ENCODE assay signal across 9 mouse cellular contexts in the genomic region with DNA sequence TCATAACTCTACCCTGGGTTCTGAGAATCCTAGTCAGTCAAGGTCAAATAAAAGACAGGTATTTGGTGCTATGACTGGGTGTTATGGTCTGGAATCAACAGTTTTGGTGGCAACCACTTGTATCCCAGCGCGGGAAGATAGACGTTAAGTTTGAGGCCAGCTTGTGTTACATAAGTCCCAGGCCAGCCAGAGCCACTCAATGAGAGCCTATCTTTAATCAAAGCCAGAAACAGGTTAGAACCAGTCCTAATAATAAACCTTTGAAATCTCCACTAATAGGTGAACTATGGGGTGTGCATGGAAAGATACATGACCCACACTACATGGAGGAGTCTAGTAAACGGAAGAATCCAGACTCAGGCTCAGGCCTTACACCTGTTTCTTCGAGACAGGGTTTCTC. TPM values are rescaled to one million over a fixed set of nuclear protein-coding genes. Genes with fewer than 3 reads are reported as not detected.
DNase-seq lines count a peak whose midpoint lies in the region; ATAC-seq lines count a peak whose summit lies in the region.
"Had no signal": no experiment of that assay in that cellular context is flagged by ENCODE, and none has a peak within 500 bp of the region (broad histone marks: within the 10 kb centered on the region; RNA-seq: fewer than 3 reads in every experiment).

No protein-coding gene starts in this region.

- H3K27ac ChIP-seq in kidney, embryonic 16.5 days (ENCODE audit: low read length) = peak overlapping the region; percentile 56; the same call in 1 of the 2 replicates
- no peak overlapping the region for H3K27ac ChIP-seq in embryonic facial prominence, embryonic 14.5 days (replicated peaks; ENCODE audit: low read depth, low read length)
- no peak overlapping the region for H3K27ac ChIP-seq in intestine, embryonic 14.5 days (ENCODE audit: low read depth)
- H3K27ac ChIP-seq in midbrain, embryonic 16.5 days (ENCODE audit: low read length) = no peak overlapping the region

- no peak for DNase-seq in kidney, adult 9 months
- DNase-seq in embryonic facial prominence, embryonic 14.5 days (ENCODE audit: low spot score) = no peak
- no peak for DNase-seq in intestine, embryonic 14.5 days (ENCODE audit: low spot score)
- no peak for DNase-seq in adrenal gland, postnatal 25 days
- no peak for DNase-seq in adrenal gland, postnatal 36 days
- no peak for DNase-seq in gastrocnemius, postnatal 14 days

- H3K36me3 ChIP-seq in kidney, embryonic 16.5 days (ENCODE audit: insufficient read depth, low read length) = 0 out of 2 replicates have a peak, but pooled peaks cover 14% of the 10 kb centered on the region
- H3K36me3 ChIP-seq in embryonic facial prominence, embryonic 14.5 days (ENCODE audit: control insufficient read depth, insufficient read depth, low read length) = peaks cover 23% of the 10 kb centered on the region
- H3K36me3 ChIP-seq in intestine, embryonic 14.5 days (ENCODE audit: control insufficient read depth, insufficient read depth, low read length) = peaks cover 27% of the 10 kb centered on the region
- H3K36me3 ChIP-seq in midbrain, embryonic 16.5 days (ENCODE audit: control insufficient read depth, insufficient read depth, low read length) = peaks cover 4% of the 10 kb centered on the region; the same call in 1 of the 2 replicates

- H3K4me2 ChIP-seq in kidney, embryonic 16.5 days (replicated peaks; ENCODE audit: low read depth, low read length) = peak overlapping the region; percentile 64
- H3K4me2 ChIP-seq in embryonic facial prominence, embryonic 14.5 days (ENCODE audit: low read depth, low read length) = peak overlapping the region; percentile 63
- peak overlapping the region; percentile 60 for H3K4me2 ChIP-seq in intestine, embryonic 14.5 days (ENCODE audit: low read length)
- H3K4me2 ChIP-seq in midbrain, embryonic 16.5 days (ENCODE audit: low read length) = peak overlapping the region; percentile 80

- H3K4me3 ChIP-seq in kidney, embryonic 16.5 days (ENCODE audit: low read length) = peak overlapping the region; percentile 42
- H3K4me3 ChIP-seq in embryonic facial prominence, embryonic 14.5 days (ENCODE audit: low read depth, low read length) = peak overlapping the region; percentile 29; the same call in 1 of the 2 replicates
- no peak overlapping the region for H3K4me3 ChIP-seq in intestine, embryonic 14.5 days (ENCODE audit: low read depth, low read length)
- H3K4me3 ChIP-seq in midbrain, embryonic 16.5 days (ENCODE audit: low read depth, low read length) = peak overlapping the region; percentile 40

- H3K9me3 ChIP-seq in kidney, embryonic 16.5 days (ENCODE audit: low read length) = no peaks in the 10 kb centered on the region
- no peaks in the 10 kb centered on the region for H3K9me3 ChIP-seq in embryonic facial prominence, embryonic 14.5 days (ENCODE audit: control insufficient read depth, low read length)
- H3K9me3 ChIP-seq in intestine, embryonic 14.5 days (ENCODE audit: control insufficient read depth, low read length) = no peaks in the 10 kb centered on the region
- H3K9me3 ChIP-seq in midbrain, embryonic 16.5 days (replicated peaks; ENCODE audit: control insufficient read depth, low read length, poor library complexity, severe bottlenecking) = no peaks in the 10 kb centered on the region

- H3K27me3 ChIP-seq in kidney, embryonic 16.5 days (ENCODE audit: insufficient read depth, low read length) = no peaks in the 10 kb centered on the region
- H3K27me3 ChIP-seq in embryonic facial prominence, embryonic 14.5 days (replicated peaks; ENCODE audit: control insufficient read depth, insufficient read depth, low read length) = no peaks in the 10 kb centered on the region
- H3K27me3 ChIP-seq in intestine, embryonic 14.5 days (replicated peaks; ENCODE audit: control insufficient read depth, insufficient read depth, low read length) = no peaks in the 10 kb centered on the region
- H3K27me3 ChIP-seq in midbrain, embryonic 16.5 days (ENCODE audit: control insufficient read depth, insufficient read depth, low read depth, low read length) = no peaks in the 10 kb centered on the region
- H3K27me3 ChIP-seq: Patski had no signal

- intact Hi-C loops in gastrocnemius, postnatal 14 days (cut with DNase I; ENCODE audit: low total_unique reads) = no loop called here

- H3K4me1 ChIP-seq in kidney, embryonic 16.5 days (ENCODE audit: insufficient read depth, low read length) = peaks cover 5% of the 10 kb centered on the region
- H3K4me1 ChIP-seq in embryonic facial prominence, embryonic 14.5 days (ENCODE audit: control insufficient read depth, insufficient read depth, low read length) = no peaks in the 10 kb centered on the region
- H3K4me1 ChIP-seq in intestine, embryonic 14.5 days (replicated peaks; ENCODE audit: control insufficient read depth, insufficient read depth, low read length) = no peaks in the 10 kb centered on the region; the same call in 1 of the 2 replicates
- H3K4me1 ChIP-seq in midbrain, embryonic 16.5 days (ENCODE audit: control insufficient read depth, insufficient read depth, low read length) = peaks cover 3% of the 10 kb centered on the region; the same call in 1 of the 2 replicates

- H3K9ac ChIP-seq in kidney, embryonic 16.5 days (replicated peaks; ENCODE audit: low read length) = peak overlapping the region; percentile 23; the same call in 1 of the 2 replicates
- no peak overlapping the region for H3K9ac ChIP-seq in embryonic facial prominence, embryonic 14.5 days (ENCODE audit: low read depth, low read length)
- no peak overlapping the region for H3K9ac ChIP-seq in intestine, embryonic 14.5 days (ENCODE audit: low read length)
- H3K9ac ChIP-seq in midbrain, embryonic 16.5 days (ENCODE audit: low read depth, low read length) = peak overlapping the region; percentile 51; the same call in 1 of the 2 replicates

- ATAC-seq in kidney, embryonic 16.5 days (ENCODE audit: low FRiP score, low TSS enrichment) = peak; percentile 65
- ATAC-seq in embryonic facial prominence, embryonic 14.5 days (ENCODE audit: low read depth) = no peak
- ATAC-seq in intestine, embryonic 14.5 days (replicated peaks; ENCODE audit: low FRiP score, low TSS enrichment, low read depth) = no peak
- peak; percentile 27; the same call in 1 of the 2 replicates for ATAC-seq in midbrain, embryonic 16.5 days
- ATAC-seq: Patski had no signal

- WGBS in kidney, embryonic 16.5 days = 59% methylated on average over 5 of the region's 5 CpGs
- WGBS in embryonic facial prominence, embryonic 14.5 days = 65% methylated on average over 5 of the region's 5 CpGs
- WGBS in intestine, embryonic 14.5 days = 65% methylated on average over 5 of the region's 5 CpGs
- 76% methylated on average over 5 of the region's 5 CpGs for WGBS in midbrain, embryonic 16.5 days

RNA-seq across cellular contexts. Expression of gene Efcab12, which starts 0.5 kb away (rescaled TPM):
- polyA plus RNA-seq in kidney, embryonic 16.5 days (2015; fragmentation: Nextera tagmentation; extraction: Ambion mirVana) = 2.3 and 2.8 TPM in 2 replicates
- 0.79 and 0.89 TPM in 2 replicates for polyA plus RNA-seq in embryonic facial prominence, embryonic 14.5 days (2014; fragmentation: Nextera tagmentation; extraction: Ambion mirVana)
- polyA plus RNA-seq in intestine, embryonic 14.5 days (2014; fragmentation: Nextera tagmentation; extraction: Ambion mirVana) = 0.67 and 0.69 TPM in 2 replicates
- polyA plus RNA-seq in midbrain, embryonic 16.5 days (2015; fragmentation: Nextera tagmentation; extraction: Ambion mirVana) = 3.1 and 3.2 TPM in 2 replicates
- 1.9 TPM in 1 of 2 replicates, not detected in the other for total RNA-seq in adrenal gland, postnatal 25 days (2021)
- under 1 TPM; 0.36 to 0.86 TPM for total RNA-seq in adrenal gland, postnatal 36 days (2021)
- under 1 TPM; 0.08 to 0.18 TPM for total RNA-seq in gastrocnemius, postnatal 14 days (2021)

RNA-seq across cellular contexts. Expression of gene Mbd4, which starts 14.4 kb away (rescaled TPM):
- polyA plus RNA-seq in kidney, embryonic 16.5 days (2015; fragmentation: Nextera tagmentation; extraction: Ambion mirVana) = 18.6 and 22.0 TPM in 2 replicates
- polyA plus RNA-seq in embryonic facial prominence, embryonic 14.5 days (2014; fragmentation: Nextera tagmentation; extraction: Ambion mirVana) = 13.3 and 13.4 TPM in 2 replicates
- 14.7 and 18.4 TPM in 2 replicates for polyA plus RNA-seq in intestine, embryonic 14.5 days (2014; fragmentation: Nextera tagmentation; extraction: Ambion mirVana)
- polyA plus RNA-seq in midbrain, embryonic 16.5 days (2015; fragmentation: Nextera tagmentation; extraction: Ambion mirVana) = 8.9 and 10.1 TPM in 2 replicates
- 4.0 and 4.8 TPM in 2 replicates for total RNA-seq in adrenal gland, postnatal 25 days (2021)
- total RNA-seq in adrenal gland, postnatal 36 days (2021) = 1 to 10 TPM; 2.4 to 2.6 TPM
- total RNA-seq in gastrocnemius, postnatal 14 days (2021) = 1 to 10 TPM; 1.4 to 2.2 TPM

RNA-seq across cellular contexts. Expression of gene Ift122, which starts 14.5 kb away (rescaled TPM):
- polyA plus RNA-seq in kidney, embryonic 16.5 days (2015; fragmentation: Nextera tagmentation; extraction: Ambion mirVana) = 38.4 and 40.1 TPM in 2 replicates
- 20.4 and 21.8 TPM in 2 replicates for polyA plus RNA-seq in embryonic facial prominence, embryonic 14.5 days (2014; fragmentation: Nextera tagmentation; extraction: Ambion mirVana)
- 18.4 and 21.5 TPM in 2 replicates for polyA plus RNA-seq in intestine, embryonic 14.5 days (2014; fragmentation: Nextera tagmentation; extraction: Ambion mirVana)
- 35.2 and 36.8 TPM in 2 replicates for polyA plus RNA-seq in midbrain, embryonic 16.5 days (2015; fragmentation: Nextera tagmentation; extraction: Ambion mirVana)
- 19.2 and 22.2 TPM in 2 replicates for total RNA-seq in adrenal gland, postnatal 25 days (2021)
- 10 to 100 TPM; 16.3 to 16.7 TPM for total RNA-seq in adrenal gland, postnatal 36 days (2021)
- total RNA-seq in gastrocnemius, postnatal 14 days (2021) = 10 to 100 TPM; 11.0 to 19.0 TPM

RNA-seq across cellular contexts. Expression of gene Rpl32, which starts 30.2 kb away (rescaled TPM):
- polyA plus RNA-seq in kidney, embryonic 16.5 days (2015; fragmentation: Nextera tagmentation; extraction: Ambion mirVana) = 1,760 and 1,914 TPM in 2 replicates
- 2,245 and 2,432 TPM in 2 replicates for polyA plus RNA-seq in embryonic facial prominence, embryonic 14.5 days (2014; fragmentation: Nextera tagmentation; extraction: Ambion mirVana)
- polyA plus RNA-seq in intestine, embryonic 14.5 days (2014; fragmentation: Nextera tagmentation; extraction: Ambion mirVana) = 2,668 and 2,809 TPM in 2 replicates
- polyA plus RNA-seq in midbrain, embryonic 16.5 days (2015; fragmentation: Nextera tagmentation; extraction: Ambion mirVana) = 855 and 922 TPM in 2 replicates
- total RNA-seq in adrenal gland, postnatal 25 days (2021) = 1,141 and 1,199 TPM in 2 replicates
- total RNA-seq in adrenal gland, postnatal 36 days (2021) = 1,000 to 10,000 TPM; 1,143 to 1,221 TPM
- total RNA-seq in gastrocnemius, postnatal 14 days (2021) = 100 to 1,000 TPM; 847 to 987 TPM

Comparison
In these comparisons a context has a peak if more than half of its experiments do, and no peak if none do; other contexts are left out.
1. ATAC-seq: peak in kidney, embryonic 16.5 days (single experiment) and midbrain, embryonic 16.5 days (single experiment); none in embryonic facial prominence, embryonic 14.5 days (single experiment) and intestine, embryonic 14.5 days (single experiment).
2. H3K9ac ChIP-seq: peak in kidney, embryonic 16.5 days (single experiment) and midbrain, embryonic 16.5 days (single experiment); none in embryonic facial prominence, embryonic 14.5 days (single experiment) and intestine, embryonic 14.5 days (single experiment).
3. Peak in every context shown above with its lines, with median percentiles within 50 percentile points of each other: H3K4me2 ChIP-seq.